Mouse (Mus musculus) gastrocnemius, postnatal 4 days (tissue): ENCODE results near the gene Mapt. TPM values are rescaled to one million over a fixed set of nuclear protein-coding genes. Genes with fewer than 3 reads are reported as not detected.
"Not testable (repeated sequence)": the region's sequence is repeated elsewhere in the genome, so short reads cannot be mapped to it uniquely, and the experiment has no call there.

Experiments used
- DNase-seq, 2 experiments: peaks; one replicate each; pipeline ENCODE4 v3.0.0; 2021 to 2022; ENCODE audit warnings: low spot score in 2 of 2, mixed read lengths in 2 of 2
- total RNA-seq, 2 experiments: library from RNA; stranded (reverse); gene quantifications; 2 replicates each; pipeline ENCODE4 v1.2.3; 2021

The Mapt gene
- total RNA-seq, 2 experiments from 2014 or later: 24.6 to 26.4 TPM

DNA sequence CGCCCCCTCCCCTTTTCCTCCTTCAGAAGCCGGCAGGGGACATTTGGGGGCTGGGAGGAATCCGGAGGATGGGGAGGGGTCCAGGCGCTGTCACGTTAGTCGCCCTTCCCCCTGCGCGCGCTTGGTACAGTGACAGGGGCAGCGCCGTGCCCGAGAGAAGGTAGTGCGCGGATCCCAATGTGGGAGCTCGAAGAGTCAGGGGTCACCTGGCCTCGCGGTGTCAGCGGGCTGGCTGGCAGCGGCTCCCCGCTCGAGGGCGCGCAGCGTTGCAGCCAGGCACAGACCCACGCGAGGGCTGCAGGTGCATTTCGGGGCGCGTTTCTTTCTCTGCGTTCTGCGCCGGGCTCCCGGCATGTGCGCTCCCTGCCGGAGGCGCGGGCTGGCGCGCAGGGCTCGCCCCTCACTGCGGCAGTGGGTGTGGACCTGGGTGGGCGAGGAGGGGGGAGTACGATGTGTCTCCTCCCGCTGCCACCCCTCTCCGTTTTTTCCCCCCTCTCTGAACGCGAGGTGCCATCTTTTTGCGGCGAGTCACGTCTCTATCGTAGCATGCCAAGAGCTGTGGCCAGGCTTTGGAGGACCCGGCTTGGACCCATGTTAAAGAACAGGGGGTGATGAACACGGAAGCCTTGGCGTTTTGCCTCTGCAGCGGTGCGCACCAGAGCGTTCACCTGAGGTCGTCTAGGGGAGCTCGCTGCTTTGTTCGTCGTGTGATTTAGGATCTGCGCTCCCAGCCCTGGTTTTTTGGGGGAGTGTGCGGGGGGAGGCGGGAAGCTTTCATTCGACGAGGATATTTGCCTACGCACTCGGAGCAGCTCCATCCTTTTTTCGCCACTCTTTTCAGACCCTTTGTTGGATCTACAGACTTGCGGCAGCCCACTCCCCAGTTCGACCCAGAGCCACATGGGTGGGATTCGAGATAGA is 1.2 kb downstream of the Mapt start:
- peak in 1 of 2 experiments; percentile 24 for DNase-seq

DNA sequence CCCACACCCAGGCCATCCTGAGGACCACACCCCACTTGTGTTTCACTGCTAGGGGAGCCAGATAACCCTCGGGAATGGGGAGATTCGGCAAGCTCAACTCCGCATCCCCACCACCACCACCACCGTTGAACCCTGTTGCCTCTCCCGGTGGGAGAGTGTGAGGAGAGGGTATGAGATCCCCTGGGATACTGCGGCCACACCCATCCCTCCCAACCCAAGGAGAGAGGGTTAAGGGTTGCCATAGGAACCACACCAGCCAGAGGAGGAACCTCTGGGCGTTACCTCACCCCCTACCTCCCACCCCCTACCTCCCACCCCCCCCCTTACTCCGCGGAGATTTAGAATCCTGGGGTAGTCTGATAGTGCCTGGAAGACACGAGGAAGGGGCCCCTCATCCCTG is 1.9 kb downstream of the Mapt start:
- no peak for DNase-seq

DNA sequence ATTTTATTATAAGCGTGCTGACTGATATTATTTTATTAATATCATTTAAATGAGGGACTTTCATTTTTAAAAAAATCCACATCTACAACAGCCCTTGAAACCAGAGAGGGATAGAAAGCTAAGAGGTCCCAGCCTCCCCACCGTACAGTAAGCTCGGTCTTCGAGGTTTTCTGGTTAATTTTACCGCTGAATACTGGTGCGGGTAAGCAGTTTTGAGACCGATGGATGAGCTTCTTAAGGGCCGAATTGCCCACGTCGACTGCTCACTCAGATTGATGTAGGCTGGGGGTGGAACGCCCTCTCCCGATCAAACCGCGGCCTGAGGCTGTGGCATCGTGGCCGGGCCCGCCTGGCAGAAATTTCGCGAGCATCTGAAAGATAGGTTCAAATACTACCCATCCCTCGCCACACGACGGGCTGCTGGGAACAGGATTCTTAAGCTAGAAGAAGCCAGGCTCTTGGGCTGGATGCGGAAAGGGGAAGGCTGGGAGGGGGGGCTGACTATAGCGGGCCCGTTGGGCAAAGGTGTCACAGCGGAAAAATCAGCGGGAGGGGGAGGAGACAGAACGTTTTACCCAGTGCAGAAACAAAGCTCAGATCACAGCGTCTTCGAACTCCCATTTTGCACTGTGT is 2.5 kb downstream of the Mapt start:
- DNase-seq: no peak

DNA sequence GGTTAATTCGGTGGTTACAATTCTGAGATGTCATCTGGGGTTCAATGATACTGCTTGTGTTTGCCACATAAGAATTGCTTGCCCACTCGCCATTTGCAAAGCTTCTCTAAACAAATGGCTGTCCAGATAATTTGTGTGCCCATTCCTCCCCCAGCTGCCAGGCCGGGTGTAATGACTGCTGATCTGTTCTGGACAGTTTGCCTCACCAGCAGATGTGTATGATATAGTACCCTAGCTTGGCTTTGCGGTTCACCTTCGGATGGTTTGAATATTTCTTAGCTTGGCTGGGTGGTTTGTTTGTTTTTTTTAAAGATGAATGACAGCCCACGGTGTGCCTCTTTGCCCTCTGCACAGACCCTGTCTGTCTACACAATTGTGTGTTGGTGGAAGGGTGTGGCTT is 3.5 kb downstream of the Mapt start:
- DNase-seq: no peak

GRCm38 (mm10) chr11:104235881-104236280 is 4.7 kb downstream of the Mapt start:
- no peak for DNase-seq

DNA sequence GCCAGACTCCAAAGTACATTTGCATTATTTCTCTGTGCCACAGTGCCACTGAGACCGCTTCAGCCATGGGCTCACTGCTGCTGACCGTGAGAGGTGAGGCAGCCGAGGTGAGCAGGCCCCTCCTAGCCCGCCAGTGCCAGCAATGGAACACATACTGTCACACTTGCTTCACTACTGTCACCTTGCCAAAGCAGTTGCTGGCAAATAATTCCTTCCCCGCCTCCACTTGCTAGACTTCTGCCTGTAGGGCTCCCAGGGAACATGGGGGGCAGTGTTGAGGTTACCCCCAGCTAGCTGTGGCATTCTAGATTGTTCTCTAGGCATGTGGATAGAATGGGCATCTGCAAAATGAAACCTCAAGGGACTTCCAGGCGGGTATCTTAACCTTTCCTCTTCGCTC is 6.0 kb downstream of the Mapt start:
- DNase-seq: peak in 1 of 2 experiments; percentile 47

DNA sequence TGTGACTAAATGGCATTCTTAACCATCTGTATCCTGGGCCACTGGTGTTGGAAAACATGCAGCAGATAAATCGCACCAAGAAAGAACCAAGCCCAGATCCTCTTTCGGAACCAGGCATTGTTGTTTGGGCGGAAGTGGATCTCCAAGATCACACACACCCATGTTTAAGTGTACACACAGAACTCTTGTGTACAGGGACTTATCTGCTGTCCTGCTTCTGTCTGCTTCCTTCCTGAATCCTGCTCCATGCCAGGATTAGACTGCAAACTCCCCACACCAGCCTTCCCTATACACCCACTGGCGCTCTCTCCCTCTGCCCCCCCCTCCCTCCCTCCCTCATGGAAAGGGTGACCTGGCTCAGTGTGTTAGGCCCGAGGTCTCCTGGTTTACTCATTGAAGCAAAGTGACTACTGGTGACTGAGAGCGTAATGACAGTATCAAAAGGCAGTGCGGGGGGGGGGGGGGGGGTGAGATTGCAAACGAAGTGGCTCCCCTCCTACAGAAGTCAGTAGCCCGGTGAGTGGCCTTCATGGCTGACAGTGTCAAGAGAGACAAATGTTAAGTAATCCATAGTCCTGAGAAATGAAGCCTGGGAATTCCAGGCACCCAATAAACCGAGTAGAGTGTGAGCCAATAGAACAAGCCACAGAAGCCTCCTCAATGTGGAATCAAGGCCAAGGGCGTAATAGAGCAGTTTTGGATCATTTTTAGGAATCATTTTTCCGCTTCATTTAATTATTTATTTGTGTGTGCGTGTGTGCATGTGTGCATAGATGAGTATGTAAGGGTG is 7.0 kb downstream of the Mapt start:
- DNase-seq: no peak

- DNase-seq: not testable (repeated sequence)
Measured at GRCm38 (mm10) chr11:104245478-104245877, 14.3 kb downstream of the Mapt start.

- no peak for DNase-seq
Measured at GRCm38 (mm10) chr11:104246171-104246694, 15.0 kb downstream of the Mapt start.

DNA sequence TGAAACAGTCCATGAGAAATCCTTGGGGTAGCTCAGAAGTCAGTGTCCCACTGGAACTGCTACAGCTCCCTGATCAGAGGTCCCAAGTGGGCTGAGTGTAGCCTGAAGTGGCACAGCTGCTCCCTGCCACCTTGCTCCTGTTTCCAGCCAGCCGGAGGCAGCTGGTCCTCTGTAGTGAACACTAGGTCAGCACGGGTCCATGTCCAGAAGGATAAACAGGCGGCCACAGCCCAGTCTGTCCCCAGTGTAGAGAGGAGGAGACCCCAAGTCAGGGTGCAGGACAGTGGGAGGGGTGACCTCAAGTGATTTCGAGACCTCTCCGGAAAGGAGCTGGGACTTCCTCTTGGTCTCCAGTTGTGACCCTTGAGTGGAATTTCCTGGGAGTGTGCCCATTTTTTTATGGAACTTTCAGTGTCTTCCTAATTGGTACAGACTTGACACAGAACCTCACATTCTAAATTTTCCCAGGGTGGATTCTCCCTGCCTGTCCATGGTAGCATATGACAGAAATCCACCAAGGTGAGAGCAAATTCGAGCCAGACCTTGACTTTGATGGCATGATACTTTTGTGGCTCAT is 16.0 kb downstream of the Mapt start:
- DNase-seq: no peak

GRCm38 (mm10) chr11:104249420-104249819 is 18.2 kb downstream of the Mapt start:
- DNase-seq: no peak

- DNase-seq: no peak
Measured at GRCm38 (mm10) chr11:104251121-104251520, 19.9 kb downstream of the Mapt start.

- no peak for DNase-seq
Measured at GRCm38 (mm10) chr11:104252094-104252493, 20.9 kb downstream of the Mapt start.

DNA sequence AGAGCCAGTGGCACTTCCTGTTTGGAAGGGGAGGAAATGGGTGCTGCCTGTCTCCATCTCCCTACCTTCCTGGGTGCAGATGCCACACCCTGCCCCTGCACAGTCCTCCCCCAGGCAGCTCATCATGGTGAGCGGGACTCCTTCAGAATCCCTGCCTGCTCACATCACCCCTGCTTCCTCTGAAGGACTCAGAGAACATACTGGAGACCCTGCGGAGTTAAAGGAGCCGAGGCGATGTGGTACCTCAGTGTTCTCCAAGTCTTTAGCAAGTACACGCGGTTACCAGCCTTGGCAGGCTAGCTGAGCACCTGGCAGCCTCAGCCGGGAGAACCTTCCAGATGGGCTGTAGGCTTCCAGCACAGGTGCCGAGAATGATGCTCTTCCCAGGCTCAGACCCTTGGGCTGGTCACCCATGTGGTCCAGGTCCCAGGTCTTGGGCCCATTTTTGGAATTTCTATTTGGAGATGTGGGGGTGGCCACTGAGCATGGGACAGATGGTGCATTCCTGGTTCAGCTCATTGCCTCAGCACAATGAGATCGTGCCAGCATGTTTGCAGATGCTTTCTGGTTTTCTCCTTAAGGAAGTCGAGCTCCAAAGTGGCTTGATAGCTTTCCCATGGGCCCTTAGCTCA is 23.3 kb downstream of the Mapt start:
- no peak for DNase-seq

DNA sequence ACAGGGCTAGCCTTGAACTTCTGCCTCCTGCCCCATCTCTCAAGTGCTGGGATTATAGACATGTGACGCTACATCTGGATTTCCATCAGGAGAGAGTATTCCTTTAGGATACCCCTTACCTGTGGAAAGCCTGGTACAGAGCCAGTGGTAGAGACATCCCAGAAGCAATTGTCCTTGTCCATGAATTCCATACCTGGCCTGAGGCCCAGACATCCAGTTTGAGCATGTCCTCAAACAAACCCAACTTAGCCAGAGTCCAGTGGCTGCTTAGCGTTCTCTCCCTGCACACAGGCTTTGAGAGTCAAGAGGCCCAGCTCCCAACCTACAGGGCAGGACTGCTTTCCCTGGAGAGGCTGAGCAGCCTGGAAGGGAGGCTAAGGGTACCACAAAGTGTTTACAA is 25.0 kb downstream of the Mapt start:
- DNase-seq: no peak

GRCm38 (mm10) chr11:104258991-104259390 is 27.8 kb downstream of the Mapt start:
- no peak for DNase-seq

DNA sequence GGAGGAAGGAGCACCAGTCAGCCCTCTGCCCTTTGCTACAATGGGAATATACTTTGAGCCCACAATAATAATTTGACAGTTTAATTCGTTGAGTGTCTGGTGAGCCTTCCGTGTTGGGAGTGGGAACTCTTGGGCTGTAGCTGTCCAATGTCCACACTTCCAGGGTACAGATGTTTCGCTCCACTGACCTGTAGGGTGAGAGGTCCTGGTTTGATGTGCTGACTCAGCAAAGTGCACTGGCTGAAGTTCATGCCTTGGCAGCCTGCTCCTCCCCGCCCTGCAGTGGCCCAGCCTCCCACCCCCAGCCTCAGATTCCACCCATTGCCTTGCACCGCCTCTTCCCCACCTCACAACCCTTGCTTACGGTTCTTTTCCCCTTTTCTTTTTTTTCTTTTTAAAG is 33.5 kb downstream of the Mapt start:
- DNase-seq: no peak

- DNase-seq: no peak
Measured at GRCm38 (mm10) chr11:104265669-104266068, 34.5 kb downstream of the Mapt start.

GRCm38 (mm10) chr11:104267380-104267779 is 36.2 kb downstream of the Mapt start:
- no peak for DNase-seq

DNA sequence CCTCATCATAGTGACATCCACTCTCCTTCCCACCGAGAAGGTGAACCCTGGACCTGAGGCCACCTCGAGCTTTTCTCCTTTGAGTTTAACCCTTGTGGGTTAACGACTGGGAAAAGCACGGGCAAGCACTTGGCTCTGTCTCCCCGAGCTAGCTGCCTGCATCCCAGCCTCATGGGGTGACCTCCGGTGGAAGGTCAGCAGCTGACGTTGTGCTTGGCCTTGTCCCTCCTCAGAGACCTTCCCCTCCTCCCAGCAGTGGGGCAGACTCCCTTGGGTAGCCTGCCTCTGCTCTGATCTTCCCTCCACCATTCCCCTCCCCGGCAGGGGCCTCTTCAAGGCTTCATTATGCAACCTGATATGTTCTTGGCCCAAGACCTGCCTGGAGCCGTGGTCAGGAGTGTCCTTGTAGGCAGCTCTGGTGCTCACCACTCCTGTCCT is 38.2 kb downstream of the Mapt start:
- DNase-seq: peak in 1 of 2 experiments; percentile 27

- DNase-seq: no peak
Measured at GRCm38 (mm10) chr11:104270452-104270851, 39.3 kb downstream of the Mapt start.
